Mouse (Mus musculus) duodenum, adult 2 months (tissue): ENCODE results near the gene Cyp2d34. TPM values are rescaled to one million over a fixed set of nuclear protein-coding genes. Genes with fewer than 3 reads are reported as not detected.

Experiments used
- polyA plus RNA-seq: library from polyadenylated mRNA; depleted of rRNA; stranded (reverse); fragments of >200 nt; gene quantifications from 2 replicates; pipeline ENCODE4 v1.2.3, GENCODE M21; 2012; ENCODE audit warnings: low replicate concordance; rRNA removed

Gene Cyp2d34
- polyA plus RNA-seq = 0.16 TPM in 1 of 2 replicates, not detected in the other

DNA sequence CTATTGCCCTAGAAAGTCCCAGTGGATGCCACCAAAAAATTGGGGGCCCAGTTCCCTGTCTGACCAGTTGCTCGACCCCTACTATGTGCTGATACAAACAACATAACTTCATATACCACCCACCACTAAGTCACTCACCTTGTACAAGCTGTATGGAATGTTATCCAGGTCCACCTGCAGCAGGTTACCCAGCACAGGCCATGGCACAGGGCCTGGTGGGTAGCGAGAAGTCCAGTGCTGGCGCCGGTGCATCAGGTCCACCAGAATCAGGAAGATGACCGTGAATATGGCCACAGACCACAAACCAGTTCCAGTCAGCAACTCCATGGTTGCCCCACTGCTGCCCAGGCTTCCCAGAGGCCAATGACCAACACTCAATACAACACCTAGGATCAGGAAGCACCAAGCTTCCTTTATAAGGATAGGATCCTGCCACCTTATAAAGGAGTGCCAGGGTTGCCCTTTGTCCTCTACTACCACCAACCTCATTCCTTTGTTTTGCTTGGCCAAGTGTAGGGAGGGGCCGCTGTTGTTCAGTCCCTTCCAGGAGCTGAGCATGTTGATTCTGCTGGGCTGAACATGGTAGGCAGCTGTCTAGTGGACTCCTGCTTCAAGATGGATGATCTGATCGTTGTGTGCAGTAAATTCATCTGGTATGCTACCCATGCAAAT lies at the start of gene Cyp2d34:
TSS of gene Cyp2d34 (minus strand) at position 416 of the 672 bp plus-strand sequence.

Other genes starting within 250 kb of the Cyp2d34 start
- 39.8 and 90.5 TPM in 2 replicates for gene Cyp2d22, start 240.7 kb downstream of the Cyp2d34 start, polyA plus RNA-seq
- gene Cyp2d11, start 226.9 kb downstream of the Cyp2d34 start, polyA plus RNA-seq = not detected in 2 replicates
- 3.5 TPM in 1 of 2 replicates, not detected in the other for gene Cyp2d10, start 213.8 kb downstream of the Cyp2d34 start, polyA plus RNA-seq
- gene Cyp2d9, start 187.5 kb downstream of the Cyp2d34 start, polyA plus RNA-seq = 0.82 TPM in 1 of 2 replicates, not detected in the other
- gene Cyp2d12, start 65.9 kb downstream of the Cyp2d34 start, polyA plus RNA-seq = not detected in 2 replicates
- not detected in 2 replicates for gene Cyp2d40, start 143.2 kb upstream of the Cyp2d34 start, polyA plus RNA-seq
- gene Cyp2d26, start 173.3 kb upstream of the Cyp2d34 start, polyA plus RNA-seq = 321 and 669 TPM in 2 replicates